Mouse (Mus musculus): ENCODE results near the gene Cdc42ep3.

Gene Cdc42ep3

DNA sequence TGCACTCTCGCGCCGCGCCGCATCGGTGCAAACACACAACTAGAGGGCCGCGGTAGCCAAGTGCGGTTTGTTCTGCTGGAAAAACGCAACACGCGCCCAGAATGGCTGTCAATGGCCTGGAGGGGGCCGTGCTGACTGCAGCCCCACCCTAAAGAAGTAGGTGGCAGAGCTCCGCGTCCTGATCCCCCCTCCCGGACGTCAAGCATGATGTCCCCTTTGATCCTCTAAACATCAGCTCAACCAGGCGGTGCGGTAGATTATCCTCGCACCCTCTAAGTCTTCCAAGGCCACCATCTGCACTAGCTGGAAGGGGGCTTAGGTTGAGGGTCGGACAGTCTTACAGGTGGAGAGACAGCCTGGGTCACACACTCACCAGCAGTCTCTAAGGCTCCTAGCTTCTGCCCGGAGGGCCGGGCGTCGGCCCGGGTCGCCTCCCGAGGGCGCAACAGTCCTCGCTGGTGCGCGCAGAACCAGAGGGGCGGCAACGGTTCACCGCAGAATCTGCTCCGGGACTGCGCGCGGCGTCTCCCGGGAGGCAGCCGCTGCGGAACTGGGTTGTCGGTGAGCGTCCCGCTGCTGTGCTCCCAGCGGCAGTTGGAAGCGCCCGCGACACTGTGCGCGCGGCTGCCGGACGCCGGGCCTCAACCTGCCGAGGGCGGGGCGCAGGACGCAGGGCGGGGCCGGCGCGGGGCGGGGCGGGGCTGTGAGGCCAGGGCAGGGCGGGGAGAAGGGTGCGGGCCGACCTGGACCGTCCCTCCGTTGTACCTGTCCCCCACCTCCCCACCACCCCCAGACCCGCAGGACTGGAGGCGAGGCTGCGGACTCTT lies at the start of gene Cdc42ep3:
Gene Cdc42ep3, minus strand, starts transcription at position 648 of the 827 bp plus-strand sequence.
- in situ Hi-C loops (cut with MboI; ENCODE audit: unreplicated experiment in 2 of 2) = loop anchor here (10.0 to 25.0 kb wide), 7 partner anchors 240 to 1133 kb away; partner anchors contain the start of genes Cebpzos (in 1 of the 2), Eif2ak2 (in 1 of the 2), Gemin6 (in 1 of the 2) and Sos1 (in 1 of the 2)

DNA sequence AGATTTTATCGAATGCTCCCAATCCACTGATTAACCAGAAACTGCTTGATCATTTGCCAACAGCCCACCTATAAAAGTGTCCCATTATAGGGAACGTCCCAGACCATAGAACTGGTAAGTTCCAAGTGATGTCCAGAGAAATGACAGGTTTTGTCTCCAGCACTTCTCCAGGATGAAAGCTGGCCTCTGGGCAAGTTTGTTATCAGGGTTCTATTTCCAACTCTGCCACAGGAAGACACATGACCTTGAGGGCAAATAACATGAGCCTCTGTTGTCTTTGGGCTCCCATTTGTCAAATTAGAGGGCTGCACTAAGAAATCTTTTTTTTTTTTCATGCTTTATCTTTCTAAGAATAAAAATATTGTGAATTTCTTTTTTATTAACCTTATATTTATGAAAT lies 45.5 kb upstream of the Cdc42ep3 start:
- in situ Hi-C loops (cut with MboI; ENCODE audit: unreplicated experiment in 2 of 2) = no loop called here

DNA sequence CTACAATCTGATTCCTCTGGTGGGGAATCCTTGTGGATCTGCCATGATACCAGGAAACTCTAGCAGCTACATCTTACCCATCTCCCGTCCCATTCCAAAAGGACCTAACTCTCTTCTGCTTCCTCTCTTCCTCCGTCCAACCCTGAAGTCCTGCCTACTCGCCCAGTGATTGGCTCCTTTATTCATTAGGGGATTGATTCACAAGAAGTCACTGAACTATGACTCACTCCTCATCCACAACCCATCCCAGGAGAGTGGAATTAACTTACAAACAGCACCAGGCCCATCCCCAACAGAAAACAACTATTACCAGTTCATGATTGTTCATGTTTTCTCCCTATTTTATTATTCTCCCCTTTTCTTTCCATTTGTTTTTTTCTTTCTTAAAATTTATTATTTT lies 43.5 kb upstream of the Cdc42ep3 start:
- in situ Hi-C loops (cut with MboI; ENCODE audit: unreplicated experiment in 2 of 2) = no loop called here

DNA sequence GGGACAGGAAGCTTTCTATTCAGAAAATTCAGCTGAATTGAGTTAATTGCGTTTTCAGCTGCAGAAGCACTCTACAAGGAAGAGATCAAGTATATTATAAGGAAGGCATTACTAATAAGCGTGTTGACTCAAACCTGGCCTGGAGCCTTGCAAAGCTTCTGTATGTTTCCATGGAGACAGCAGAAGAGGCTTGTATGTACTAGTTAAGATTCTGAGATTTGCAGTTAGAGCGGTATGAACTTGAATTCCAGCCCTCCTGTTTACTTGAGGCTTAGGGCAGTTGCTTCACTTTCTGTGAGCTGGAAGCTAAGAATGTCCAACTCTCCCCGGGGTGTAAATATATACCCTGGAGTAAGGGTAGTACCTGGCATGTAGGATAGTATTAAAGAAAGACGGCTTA lies 39.9 kb upstream of the Cdc42ep3 start:
- in situ Hi-C loops (cut with MboI; ENCODE audit: unreplicated experiment in 2 of 2) = no loop called here

DNA sequence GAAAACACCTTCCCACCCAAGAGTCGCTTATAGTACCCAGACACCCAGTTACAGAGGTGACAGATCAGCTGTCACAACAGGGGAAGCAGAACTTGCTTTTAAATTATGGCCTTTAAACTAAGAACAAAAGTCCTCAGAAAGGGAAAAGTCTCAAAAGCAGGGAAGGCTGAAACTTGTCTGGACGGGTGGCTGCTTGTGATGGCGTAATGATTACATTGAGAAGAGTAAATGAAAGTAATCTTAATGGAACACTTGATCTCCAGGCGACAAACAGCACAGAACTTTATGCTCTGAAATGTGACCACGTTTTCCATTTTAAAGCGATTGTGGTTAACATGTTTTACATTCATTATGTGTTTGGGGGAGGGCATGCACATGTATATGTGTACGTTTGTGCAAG lies 39.0 kb upstream of the Cdc42ep3 start:
- in situ Hi-C loops (cut with MboI; ENCODE audit: unreplicated experiment in 2 of 2) = no loop called here

DNA sequence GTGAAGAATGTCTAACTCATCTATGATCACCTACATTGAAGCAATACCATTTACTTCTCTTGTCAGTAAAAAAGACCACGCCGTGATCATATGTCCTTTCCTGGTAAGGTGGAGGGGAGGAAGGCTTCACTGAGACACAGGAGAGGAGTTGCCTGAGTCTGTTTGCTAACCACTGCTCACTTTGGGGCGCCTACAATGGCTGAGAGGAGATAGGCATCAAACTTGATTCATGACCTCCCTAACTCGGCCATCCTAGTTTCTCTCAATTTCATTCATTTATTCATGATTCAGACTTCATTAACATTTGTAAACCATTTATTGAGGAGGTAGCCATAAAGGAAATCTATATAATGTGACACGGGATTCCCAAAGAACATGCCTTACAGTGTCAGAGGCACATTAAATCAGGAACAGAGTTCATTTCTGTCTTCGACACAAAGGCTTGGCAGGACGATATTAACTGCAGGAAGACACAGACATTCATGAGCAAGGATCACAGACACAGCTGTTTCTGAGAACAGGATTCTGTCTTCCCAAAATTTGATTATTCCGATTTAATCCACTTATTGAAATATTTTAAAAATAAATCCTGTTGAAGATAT lies 32.7 kb upstream of the Cdc42ep3 start:
- in situ Hi-C loops (cut with MboI; ENCODE audit: unreplicated experiment in 2 of 2) = no loop called here

DNA sequence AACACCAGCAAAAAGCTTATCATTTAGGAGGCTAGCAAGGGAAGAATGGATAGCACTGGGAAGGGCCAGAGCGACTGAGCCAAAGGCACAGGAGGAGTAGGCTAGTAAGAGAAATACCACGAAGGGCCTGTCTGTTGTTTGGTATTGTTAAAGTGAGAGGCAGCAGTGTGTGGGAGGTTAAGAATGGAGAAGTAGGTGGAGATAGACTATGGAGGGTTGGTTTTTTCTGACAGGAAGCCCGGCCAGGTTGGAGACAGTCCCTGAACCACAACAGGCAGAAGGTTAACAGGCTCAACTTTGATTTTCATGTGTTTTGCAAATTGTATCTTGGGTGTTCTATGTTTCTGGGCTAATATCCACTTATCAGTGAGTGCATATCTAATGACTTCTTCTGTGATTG lies 26.6 kb upstream of the Cdc42ep3 start:
- in situ Hi-C loops (cut with MboI; ENCODE audit: unreplicated experiment in 2 of 2) = no loop called here

DNA sequence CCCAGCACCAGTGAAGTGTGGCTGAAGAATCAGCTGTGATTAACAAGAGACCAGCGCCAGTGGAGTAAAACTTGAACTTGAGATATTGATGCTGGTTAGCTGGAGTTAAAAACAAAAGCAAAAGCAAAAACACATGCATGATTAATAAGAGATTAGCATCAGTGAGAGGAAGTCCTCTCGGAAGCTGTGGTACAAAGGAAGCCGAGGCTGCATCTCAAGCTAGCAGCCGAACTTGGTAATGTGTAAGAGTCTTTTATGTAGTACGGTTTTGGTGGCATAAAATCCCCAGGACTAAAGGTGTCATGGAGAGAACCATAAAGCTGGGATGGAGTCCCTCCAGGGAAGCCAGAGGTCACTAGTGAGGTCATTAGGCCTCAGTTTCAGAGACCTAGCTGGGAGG lies 24.3 kb upstream of the Cdc42ep3 start:
- in situ Hi-C loops (cut with MboI; ENCODE audit: unreplicated experiment in 2 of 2) = no loop called here

DNA sequence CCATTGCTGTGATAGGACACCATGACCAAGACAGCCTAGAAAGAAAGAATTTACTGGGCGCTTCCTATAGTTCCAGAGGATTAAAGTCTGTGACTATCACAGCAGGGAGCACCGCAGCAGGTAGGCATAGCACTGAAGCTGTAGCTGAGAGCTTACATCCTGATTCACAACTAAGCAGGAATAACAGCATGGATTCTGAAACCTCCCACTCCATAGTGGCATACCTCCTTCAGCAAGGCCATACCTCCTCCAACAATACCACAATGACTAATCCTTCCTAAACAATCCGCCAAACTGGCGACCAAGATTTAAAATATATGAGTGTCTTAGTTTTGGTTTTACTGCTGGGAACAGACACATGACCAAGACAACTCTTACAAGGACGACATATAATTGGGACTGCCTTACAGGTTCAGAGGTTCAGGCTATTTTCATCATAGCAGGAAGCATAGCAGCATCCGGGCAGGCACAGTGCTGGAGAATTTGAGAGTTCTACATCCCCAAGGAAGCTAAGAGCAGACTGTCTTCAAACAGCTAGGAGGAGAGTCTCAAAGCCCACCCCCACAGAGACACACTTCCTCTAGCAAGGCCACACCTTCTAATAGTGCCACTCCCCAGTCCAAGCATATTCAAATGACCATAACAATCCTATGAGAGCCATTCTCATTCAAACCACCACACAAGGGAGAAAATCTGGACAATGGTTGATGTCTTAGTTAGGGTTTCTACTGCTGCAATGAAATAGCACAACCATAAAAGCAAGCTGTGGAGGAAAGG lies 21.7 kb upstream of the Cdc42ep3 start:
- in situ Hi-C loops (cut with MboI; ENCODE audit: unreplicated experiment in 2 of 2) = no loop called here

DNA sequence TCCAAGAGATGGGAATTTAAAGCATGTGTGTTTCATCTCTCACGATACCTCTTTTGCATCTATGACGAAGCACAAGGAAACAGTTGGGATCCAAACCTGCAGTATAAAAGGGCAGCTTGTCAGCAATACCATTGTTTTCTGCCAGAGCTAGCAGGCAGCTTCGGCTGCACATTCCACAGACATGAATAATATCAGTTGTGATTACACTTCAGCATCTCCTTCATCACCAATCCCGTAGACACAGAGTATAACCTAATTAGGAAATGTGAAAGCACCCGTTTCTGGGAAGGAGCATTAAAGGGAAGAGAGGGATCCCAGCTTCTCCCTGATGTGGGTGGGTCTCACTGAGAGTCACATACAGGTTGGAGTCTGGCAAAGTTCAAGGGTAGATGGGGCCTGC lies 18.1 kb upstream of the Cdc42ep3 start:
- in situ Hi-C loops (cut with MboI; ENCODE audit: unreplicated experiment in 2 of 2) = loop anchor here (25.0 kb wide), 6 partner anchors 461 to 1114 kb away; partner anchors contain the start of genes Cebpzos (in 1 of the 2), Eif2ak2 (in 1 of the 2), Gemin6 (in 1 of the 2) and Sos1 (in 1 of the 2)

DNA sequence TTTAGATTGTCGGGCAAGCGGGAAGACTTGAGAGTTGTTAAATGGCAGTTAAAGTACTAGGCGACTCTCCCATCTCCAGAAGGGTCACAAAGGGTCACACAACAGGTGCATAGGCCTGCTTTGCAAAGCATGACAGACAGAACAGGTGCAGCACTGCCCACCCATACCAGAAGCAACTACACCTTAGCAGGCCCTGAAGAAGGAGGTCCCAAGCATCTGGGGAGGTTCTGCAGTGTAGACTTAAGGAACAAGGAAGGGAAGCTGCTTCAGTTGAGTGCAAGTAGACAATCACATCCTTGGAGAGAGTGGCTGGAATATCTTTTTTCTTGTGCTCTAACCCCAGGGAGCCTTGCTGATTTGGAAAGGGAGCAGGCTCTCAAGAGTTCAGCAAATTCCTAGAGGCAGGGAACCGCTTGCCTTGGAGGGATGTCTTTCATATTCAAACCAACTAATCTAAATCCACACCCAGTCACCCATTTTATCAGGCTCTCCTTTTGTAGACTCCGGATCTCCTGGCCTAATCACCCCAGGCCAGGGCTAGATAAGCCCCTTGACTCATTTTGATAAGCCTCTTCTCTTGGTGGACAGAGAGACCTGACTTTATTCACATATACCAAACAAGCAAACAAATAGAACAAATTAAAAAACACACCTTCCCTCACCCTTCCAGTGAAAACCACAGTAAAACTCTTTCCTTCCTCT lies 10.0 kb upstream of the Cdc42ep3 start:
- in situ Hi-C loops (cut with MboI; ENCODE audit: unreplicated experiment in 2 of 2) = loop anchor here (25.0 kb wide), 6 partner anchors 453 to 1122 kb away; partner anchors contain the start of genes Cebpzos (in 1 of the 2), Eif2ak2 (in 1 of the 2), Gemin6 (in 1 of the 2) and Sos1 (in 1 of the 2)

DNA sequence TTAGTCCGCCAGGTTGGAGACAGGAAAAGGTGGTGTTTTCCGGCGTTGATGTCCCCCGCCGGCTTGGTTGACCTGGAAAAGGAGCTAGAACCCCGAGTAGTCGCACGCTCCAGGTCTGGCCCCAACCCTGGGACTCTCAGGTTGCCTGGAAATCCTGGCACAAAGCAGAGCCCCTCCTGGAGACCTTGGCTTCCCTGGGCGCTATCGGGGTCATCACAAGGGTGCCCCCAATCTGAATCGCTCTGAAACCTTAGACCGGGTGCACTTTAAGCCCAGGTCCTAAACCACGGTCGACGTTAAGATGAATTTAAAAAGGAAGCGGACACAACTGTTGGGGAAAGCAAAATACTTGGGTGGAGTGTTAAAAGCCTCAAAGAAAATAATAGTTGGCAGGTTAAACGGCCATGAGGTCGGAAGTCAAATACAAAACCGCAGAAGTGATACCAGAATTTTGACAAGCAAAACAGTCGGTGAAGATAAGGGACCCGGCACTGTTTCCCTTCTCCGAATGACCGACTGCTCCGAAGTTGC lies 1.2 kb upstream of the Cdc42ep3 start:
- in situ Hi-C loops (cut with MboI; ENCODE audit: unreplicated experiment in 2 of 2) = loop anchor here (10.0 to 25.0 kb wide), 7 partner anchors 241 to 1131 kb away; partner anchors contain the start of genes Cebpzos (in 1 of the 2), Eif2ak2 (in 1 of the 2), Gemin6 (in 1 of the 2) and Sos1 (in 1 of the 2)

DNA sequence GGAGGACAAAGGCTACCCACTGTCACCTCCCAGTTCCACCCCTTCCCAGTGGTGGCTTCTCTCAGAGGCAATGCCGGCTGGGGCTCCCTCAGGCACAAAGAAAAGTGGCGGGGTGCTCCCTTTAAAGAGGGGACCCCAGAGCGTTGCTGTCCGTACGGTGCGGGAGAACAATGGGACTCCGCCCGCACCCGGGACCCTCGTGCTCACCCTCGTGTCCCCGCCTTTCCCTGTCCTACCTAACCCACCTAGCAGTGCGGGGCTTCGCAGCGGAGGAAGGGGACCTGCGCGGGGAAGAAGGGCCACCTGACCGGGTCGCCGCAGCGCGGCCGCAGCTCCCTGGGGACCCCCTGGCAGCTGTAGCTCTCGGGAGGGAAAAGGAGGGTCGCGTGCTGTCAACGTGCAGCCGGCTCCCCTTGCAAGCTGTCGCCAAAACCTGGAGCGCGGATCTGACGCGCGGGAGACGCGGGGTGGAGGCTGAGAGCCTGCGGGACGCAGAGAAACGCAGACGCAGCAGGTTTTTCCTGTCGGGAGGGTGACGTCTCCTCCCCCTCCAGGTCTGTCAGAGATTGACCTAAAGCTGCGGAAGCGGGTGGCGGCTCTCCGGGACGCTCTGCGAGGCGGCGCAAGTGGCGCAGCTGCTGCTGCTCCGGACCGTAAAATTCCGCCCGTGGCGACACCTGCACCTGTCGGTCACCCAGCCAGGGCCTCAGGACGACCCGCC lies 540 bp upstream of the Cdc42ep3 start:
- in situ Hi-C loops (cut with MboI; ENCODE audit: unreplicated experiment in 2 of 2) = loop anchor here (10.0 to 25.0 kb wide), 7 partner anchors 241 to 1132 kb away; partner anchors contain the start of genes Cebpzos (in 1 of the 2), Eif2ak2 (in 1 of the 2), Gemin6 (in 1 of the 2) and Sos1 (in 1 of the 2)

DNA sequence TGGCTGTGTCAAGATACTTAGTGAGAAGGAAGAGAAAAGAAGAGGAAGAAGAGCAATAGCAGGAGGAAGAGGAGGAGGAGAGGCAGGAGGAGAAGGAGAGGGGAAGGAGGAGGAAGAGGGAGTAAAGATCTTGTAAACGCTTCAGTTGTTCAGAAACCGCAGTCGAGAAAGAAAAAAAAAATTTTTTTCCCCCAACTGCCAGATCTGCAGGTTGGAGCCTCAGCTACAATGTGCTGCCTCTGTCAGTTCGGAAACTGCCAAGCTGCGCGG lies 782 bp downstream of the Cdc42ep3 start:
- in situ Hi-C loops (cut with MboI; ENCODE audit: unreplicated experiment in 2 of 2) = loop anchor here (10.0 to 25.0 kb wide), 7 partner anchors 239 to 1133 kb away; partner anchors contain the start of genes Cebpzos (in 1 of the 2), Eif2ak2 (in 1 of the 2), Gemin6 (in 1 of the 2) and Sos1 (in 1 of the 2)

DNA sequence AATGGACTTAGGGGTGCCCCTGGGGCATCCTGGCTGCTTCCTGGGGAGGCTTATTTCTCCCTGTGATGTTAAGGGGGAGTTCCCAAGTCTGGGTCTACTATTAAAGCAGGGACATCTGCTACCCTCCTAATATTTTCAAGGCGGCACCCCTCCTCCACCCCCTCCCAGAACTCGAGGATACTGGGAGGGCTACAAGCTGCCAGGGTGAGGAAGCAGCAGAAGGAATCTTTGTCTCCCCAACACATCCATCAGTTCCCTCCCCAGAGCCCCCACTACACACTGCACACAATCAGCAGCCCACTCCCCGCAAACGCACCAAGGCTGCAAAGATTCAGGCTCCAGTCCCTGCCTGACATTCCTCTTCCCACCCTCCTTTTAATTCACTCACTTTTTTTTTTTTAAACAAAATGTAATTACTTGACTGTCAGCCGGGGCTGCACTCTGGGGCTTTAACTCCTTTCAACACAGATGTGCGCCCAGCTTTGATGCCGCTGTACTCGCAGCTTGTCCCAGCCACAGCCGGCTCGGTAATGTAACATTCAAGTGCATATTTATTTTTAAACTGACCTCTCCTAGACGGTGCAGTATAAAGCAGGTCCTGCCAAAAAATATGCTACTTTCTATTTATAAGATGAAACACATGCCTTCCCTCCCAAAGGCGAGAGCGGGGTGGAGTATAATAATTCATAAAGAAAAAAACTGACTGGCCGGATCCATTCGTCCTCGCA lies 1.3 kb downstream of the Cdc42ep3 start:
- in situ Hi-C loops (cut with MboI; ENCODE audit: unreplicated experiment in 2 of 2) = loop anchor here (10.0 to 25.0 kb wide), 7 partner anchors 239 to 1134 kb away; partner anchors contain the start of genes Cebpzos (in 1 of the 2), Eif2ak2 (in 1 of the 2), Gemin6 (in 1 of the 2) and Sos1 (in 1 of the 2)

DNA sequence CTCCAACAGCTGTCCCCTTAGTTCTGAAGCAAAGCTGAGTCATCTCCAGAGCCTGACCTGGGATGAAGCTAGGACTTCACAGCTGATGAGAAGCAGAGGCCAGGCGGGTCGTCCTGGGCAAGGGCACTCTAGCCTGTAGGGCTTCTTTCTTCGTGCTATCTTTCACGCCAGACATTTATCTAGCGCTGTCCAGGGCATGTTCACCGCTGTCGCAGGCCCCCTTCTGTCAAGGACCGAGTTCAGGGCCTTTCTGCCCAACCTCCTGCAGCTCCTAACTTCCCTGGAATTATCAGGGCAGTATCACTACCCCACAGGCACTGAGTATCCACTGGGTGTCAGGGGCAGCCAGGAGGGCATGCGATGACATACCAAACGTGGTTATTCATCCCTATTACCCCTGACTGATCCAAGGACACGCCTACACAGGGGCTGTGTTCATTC lies 4.1 kb downstream of the Cdc42ep3 start:
- in situ Hi-C loops (cut with MboI; ENCODE audit: unreplicated experiment in 2 of 2) = loop anchor here (10.0 to 25.0 kb wide), 7 partner anchors 236 to 1137 kb away; partner anchors contain the start of genes Cebpzos (in 1 of the 2), Eif2ak2 (in 1 of the 2), Gemin6 (in 1 of the 2) and Sos1 (in 1 of the 2)

DNA sequence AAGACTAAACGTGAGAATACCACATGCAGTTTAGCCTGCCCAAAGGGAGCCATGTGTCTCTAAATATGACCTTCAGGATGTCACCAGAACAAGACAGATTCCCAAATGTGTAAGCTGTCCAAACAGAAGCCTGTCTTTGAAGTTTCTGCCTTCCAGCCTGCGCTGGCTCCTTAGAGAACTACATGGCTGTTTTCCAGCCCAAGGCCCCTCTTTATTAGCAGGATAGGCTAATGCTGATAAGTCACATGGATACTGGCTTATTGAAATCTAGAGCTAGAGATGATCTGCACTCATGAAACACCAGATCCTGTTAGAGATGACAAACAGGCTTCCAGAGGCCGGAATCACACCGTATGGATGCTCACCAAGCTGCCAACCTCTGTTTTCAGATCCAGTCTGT lies 5.5 kb downstream of the Cdc42ep3 start:
- in situ Hi-C loops (cut with MboI; ENCODE audit: unreplicated experiment in 2 of 2) = no loop called here
